Mouse (Mus musculus): ENCODE measurements around the gene Vegfa.

The Vegfa gene

DNA sequence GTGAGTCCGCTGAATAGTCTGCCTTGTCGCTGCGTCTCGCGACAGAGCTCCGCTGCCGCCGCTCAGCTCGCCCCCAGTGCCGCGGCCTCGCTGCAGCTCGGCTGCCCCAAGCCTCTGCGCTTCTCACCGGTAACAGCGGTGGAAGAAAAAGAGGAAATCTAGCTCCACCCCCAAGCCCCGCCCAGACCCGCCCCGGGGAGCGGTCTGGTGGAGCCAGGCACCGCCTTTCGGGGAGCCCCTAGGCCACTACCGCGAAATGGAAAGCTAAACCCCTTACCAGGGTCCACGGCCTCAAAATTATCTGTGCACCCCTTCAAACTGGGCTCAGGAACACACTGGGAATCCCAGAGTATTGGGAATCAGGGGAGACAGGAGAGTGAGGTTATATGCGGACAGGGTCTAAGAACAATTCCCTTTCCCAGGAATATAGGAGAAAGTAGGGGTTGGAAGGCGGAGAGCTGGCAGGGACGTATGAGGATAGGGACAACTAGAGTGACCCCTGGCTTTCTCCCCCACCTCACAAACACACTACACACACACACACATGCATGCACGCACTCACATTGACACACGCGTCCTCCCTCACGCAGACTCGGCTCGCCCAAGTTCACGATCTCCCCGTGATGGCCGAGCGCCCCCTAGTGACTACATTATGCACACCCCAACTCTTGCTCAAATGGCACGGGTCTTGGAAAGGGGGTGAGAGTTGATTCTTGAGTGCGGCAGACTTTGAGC is at the start of gene Vegfa:
Gene Vegfa (minus strand): TSS at position 113 of the 735 bp plus-strand sequence.
- peak; percentile 92 for DNase-seq (ENCODE audit: low read depth, low spot score)

GRCm38 (mm10) chr17:46081657-46082056 is 49.5 kb upstream of the Vegfa start:
- no peak for DNase-seq (ENCODE audit: low read depth, low spot score)

- no peak for DNase-seq (ENCODE audit: low read depth, low spot score)
Observed at GRCm38 (mm10) chr17:46081042-46081441, 48.9 kb upstream of the Vegfa start.

- no peak for DNase-seq (ENCODE audit: low read depth, low spot score)
Observed at GRCm38 (mm10) chr17:46080388-46080787, 48.2 kb upstream of the Vegfa start.

GRCm38 (mm10) chr17:46079037-46079436 is 46.9 kb upstream of the Vegfa start:
- no peak for DNase-seq (ENCODE audit: low read depth, low spot score)

DNA sequence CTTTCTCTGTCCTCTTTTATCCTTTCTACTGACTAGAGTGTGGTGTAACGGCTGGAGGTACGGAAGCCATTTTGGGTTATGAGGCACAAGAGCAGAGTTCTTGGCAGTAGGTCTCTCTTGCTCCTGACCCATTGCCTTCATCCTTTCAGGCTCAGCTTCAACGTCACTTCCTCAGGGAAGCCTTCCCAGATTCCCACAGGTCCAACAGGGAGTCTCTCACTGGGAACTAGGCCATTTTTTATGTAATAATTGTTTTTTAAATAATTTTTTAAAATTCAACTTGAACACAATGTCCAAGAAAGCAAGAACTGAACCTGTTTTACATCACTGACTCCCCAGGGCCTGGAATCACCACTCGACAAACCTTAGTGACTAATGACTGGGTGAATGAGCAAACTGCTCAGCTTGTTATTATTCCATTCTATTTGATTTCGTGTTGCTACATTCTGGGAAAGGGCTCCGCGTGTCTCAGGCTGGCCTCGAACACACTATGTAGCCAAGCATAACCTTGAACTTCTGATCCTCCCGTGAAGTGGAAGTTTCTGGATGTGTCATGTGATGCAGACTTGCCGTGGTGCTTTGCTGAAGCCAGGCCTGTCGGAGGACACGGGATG is 45.9 kb upstream of the Vegfa start:
- no peak for DNase-seq (ENCODE audit: low read depth, low spot score)

DNA sequence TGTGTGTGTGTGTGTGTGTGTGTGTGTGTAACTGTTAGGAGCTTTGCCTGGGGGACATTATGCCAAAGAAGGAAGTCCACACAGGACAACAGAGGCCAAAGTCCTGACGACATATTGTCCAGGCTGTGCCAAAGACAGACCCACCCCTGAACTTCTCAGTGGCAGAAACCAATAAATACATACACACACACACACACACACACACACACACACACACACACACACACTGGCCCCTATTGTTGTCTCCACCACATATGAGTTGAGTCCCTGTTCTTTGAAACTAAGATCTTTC is 44.0 kb upstream of the Vegfa start:
- no peak for DNase-seq (ENCODE audit: low read depth, low spot score)

DNA sequence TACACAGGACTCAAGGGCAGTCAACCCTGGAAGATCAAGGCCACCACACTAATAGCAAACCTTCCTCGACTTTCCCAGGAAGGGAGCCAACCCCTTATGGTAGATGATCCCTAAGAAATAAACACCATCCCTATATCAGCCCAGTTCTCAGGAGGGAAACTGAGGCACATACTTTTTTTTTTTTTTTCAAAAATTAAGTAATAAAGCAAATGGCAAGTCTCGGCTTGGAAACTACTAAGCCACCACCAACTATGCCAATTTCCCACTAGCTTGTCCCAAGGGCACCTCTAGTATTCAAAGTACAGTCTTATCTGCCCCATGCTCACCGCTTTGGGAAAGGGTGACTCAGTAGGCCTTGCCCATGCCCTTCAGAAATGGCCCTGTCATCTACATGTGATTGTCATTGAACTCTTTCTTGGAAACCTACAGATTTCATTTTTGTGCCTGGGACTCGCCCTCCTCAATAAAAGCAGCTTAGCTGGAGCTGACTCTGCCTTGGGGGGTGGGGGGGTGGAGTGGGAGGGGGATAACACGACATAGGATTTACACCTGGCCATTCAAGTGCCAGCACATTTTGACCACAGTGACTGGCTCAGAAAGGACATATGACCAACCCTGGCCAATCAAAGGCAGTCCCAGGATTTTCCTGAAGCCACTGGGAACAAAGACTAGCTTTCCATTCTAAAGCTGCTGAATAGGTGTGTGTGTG is 43.5 kb upstream of the Vegfa start:
- DNase-seq (ENCODE audit: low read depth, low spot score) = no peak

DNA sequence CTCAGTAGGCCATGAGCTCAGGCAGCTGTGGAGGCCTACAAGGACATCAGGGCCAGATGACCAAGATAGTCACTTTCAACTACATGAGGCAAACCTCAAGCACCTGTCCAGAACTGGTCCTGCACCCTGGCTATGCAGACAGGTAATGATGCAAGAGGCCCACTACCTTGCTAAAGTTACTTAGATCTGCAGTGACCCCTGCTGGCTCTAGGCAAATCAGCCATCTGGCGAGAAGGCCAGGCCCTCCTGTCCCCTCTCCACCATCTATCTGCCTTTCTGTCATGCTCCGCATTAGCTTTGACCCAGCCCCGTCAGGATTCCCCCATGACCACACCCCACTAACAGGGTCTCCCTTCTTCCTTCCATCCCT is 42.9 kb upstream of the Vegfa start:
- peak; percentile 29 for DNase-seq (ENCODE audit: low read depth, low spot score)

DNA sequence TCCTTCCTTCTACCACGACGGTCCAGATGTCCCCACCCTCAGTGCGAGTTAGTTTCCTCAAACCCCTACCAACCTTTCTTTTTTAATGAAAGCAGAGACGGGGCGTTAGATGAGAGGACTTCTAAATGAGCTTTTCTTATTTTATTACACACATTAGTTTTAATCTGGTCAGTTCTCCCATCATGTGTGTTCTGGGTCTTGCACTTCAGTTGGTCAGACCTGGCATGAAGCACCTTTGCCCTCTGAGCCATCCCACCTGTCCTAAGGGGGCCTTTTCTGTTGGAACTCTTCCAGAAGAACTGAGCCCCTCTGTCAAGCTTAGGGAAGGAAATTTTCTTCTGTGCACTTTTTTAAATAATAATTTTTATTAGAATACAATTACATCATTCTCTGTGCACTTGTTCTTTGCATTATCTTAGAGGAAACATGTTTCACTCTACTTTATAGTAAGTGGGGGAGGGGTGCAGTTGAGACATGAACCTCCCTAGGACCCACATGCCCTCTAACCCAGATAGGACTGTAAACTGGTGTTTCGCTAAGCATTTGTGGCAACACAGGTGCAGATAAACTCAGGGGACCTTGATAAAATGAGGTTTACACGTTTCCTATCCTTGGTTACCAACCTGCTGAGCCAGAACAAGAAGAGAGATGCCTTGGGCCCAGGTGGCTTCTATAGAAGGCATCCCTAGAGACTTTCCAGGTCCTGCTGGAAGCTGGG is 42.4 kb upstream of the Vegfa start:
- DNase-seq (ENCODE audit: low read depth, low spot score) = no peak

- DNase-seq (ENCODE audit: low read depth, low spot score) = peak; percentile 79
Observed at GRCm38 (mm10) chr17:46073730-46074301, 41.6 kb upstream of the Vegfa start.

- no peak for DNase-seq (ENCODE audit: low read depth, low spot score)
Observed at GRCm38 (mm10) chr17:46071531-46071930, 39.4 kb upstream of the Vegfa start.

DNA sequence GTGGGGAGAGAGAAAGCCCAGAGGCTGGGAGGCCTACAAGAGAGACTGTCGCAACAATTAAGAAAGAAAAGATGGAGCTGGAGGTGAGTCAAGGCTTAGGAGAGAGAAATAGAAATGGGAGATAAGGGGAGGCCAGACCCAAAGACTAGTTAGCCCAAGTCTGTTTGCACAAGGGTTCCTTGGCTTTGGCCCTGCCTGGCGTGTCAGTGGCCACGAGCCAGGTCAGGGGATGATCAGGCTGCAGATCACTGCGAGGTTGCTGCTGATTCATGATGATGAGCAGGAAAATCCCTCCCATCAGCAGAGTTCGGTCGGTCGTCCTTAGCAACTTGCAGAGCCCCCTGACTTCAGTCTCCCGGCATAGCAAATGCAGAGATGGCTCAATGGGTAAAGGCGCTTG is 37.9 kb upstream of the Vegfa start:
- no peak for DNase-seq (ENCODE audit: low read depth, low spot score)

DNA sequence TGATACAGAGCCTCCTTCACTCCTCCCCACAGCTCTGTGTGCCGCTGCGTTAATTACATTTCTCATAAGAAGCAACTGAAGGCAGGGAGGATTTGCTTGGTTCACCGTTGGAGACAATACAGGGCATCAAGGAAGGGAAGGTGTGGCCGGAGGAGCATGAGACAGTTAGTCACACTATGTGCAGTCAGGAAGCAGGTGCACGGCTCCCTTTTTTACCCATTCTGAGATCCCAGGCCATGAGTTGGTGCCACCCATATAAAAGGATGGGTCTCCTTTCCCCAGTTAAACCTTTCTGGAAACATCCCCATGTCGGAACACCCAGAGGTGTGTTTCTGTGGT is 31.8 kb upstream of the Vegfa start:
- no peak for DNase-seq (ENCODE audit: low read depth, low spot score)

GRCm38 (mm10) chr17:46063283-46063973 is 31.3 kb upstream of the Vegfa start:
- DNase-seq (ENCODE audit: low read depth, low spot score) = peak; percentile 57

GRCm38 (mm10) chr17:46060253-46060652 is 28.1 kb upstream of the Vegfa start:
- DNase-seq (ENCODE audit: low read depth, low spot score) = no peak

- DNase-seq (ENCODE audit: low read depth, low spot score) = no peak
Observed at GRCm38 (mm10) chr17:46059226-46059825, 27.2 kb upstream of the Vegfa start.

GRCm38 (mm10) chr17:46056288-46056687 is 24.1 kb upstream of the Vegfa start:
- DNase-seq (ENCODE audit: low read depth, low spot score) = no peak

GRCm38 (mm10) chr17:46055736-46056135 is 23.6 kb upstream of the Vegfa start:
- DNase-seq (ENCODE audit: low read depth, low spot score) = no peak

DNA sequence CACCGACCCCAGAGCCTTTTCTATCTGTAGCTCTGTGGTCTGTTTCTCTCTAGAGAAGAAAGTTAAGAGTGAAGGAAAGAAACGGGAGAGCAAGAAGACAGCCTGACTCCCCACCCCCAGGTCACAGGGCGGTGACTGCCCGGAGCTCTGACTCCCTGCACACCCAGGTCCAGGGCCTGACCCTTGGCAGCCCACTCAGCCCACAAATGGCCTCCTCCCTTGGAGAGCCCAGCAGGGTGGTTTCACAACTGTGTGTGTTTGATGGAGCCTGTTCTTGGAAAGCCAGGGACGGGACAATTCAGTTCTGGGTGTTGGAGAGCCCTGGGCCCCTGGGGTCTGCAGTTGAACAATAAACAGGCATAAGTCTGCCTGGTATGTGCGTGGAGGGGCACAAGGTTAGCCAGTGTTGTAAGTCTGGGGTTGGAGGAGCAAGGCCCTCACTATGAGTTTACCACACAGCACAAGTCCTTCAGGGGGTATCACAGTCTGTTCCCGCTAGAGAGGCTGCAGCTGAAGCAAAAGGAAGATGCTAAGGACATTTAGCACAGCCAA is 21.2 kb upstream of the Vegfa start:
- DNase-seq (ENCODE audit: low read depth, low spot score) = no peak

GRCm38 (mm10) chr17:46052146-46052545 is 20.0 kb upstream of the Vegfa start:
- DNase-seq (ENCODE audit: low read depth, low spot score) = no peak

Data from forelimb bud, embryonic 11.5 days (tissue).